Mouse (Mus musculus) 3T3-L1 (cell line): Measurements from ENCODE around the gene Snx32.
"Not testable (repeated sequence)": the region's sequence is repeated elsewhere in the genome, so short reads cannot be mapped to it uniquely, and the experiment has no call there.

Experiments
- DNase-seq: peaks from one replicate; pipeline ENCODE4 v3.0.0-alpha.2; 2015; ENCODE audit warnings: low read depth, low spot score

The Snx32 gene

GRCm38 (mm10) chr19:5512091-5513004 is 2.0 kb upstream of the Snx32 start:
- no peak for DNase-seq

GRCm38 (mm10) chr19:5511074-5511632 is 815 bp upstream of the Snx32 start:
- no peak for DNase-seq

GRCm38 (mm10) chr19:5503687-5504086 is 6.7 kb downstream of the Snx32 start, which contains the start of gene 1700020D05Rik:
Gene 1700020D05Rik, minus strand, starts transcription at chr19:5503787.
- DNase-seq: no peak

- DNase-seq: no peak
Measured at GRCm38 (mm10) chr19:5500330-5500875, 9.9 kb downstream of the Snx32 start.

- no peak for DNase-seq
Measured at GRCm38 (mm10) chr19:5496052-5496370, 14.3 kb downstream of the Snx32 start.

- DNase-seq: no peak
Measured at GRCm38 (mm10) chr19:5495353-5496051, 14.8 kb downstream of the Snx32 start.

- no peak for DNase-seq
Measured at GRCm38 (mm10) chr19:5494314-5494713, 16.0 kb downstream of the Snx32 start.

- not testable (repeated sequence) for DNase-seq
Measured at GRCm38 (mm10) chr19:5493301-5493721, 17.0 kb downstream of the Snx32 start.

- DNase-seq: no peak
Measured at GRCm38 (mm10) chr19:5492641-5493040, 17.7 kb downstream of the Snx32 start.

- DNase-seq: peak; percentile 95
Measured at GRCm38 (mm10) chr19:5490898-5491708, 19.2 kb downstream of the Snx32 start.

GRCm38 (mm10) chr19:5490313-5490897 is 19.9 kb downstream of the Snx32 start, which contains the start of gene Cfl1:
Gene Cfl1, plus strand, starts transcription at chr19:5490455.
- peak; percentile 98 for DNase-seq

GRCm38 (mm10) chr19:5489721-5490120 is 20.6 kb downstream of the Snx32 start:
- DNase-seq: not testable (repeated sequence)

- peak; percentile 99 for DNase-seq
Measured at GRCm38 (mm10) chr19:5488878-5489571, 21.3 kb downstream of the Snx32 start.

GRCm38 (mm10) chr19:5487768-5488550 is 22.4 kb downstream of the Snx32 start, which contains the start of gene Mus81:
Gene Mus81, minus strand, starts transcription at chr19:5488402.
- peak; percentile 99 for DNase-seq

GRCm38 (mm10) chr19:5486771-5487170 is 23.6 kb downstream of the Snx32 start:
- no peak for DNase-seq

GRCm38 (mm10) chr19:5486286-5486685 is 24.1 kb downstream of the Snx32 start:
- DNase-seq: no peak

- no peak for DNase-seq
Measured at GRCm38 (mm10) chr19:5485821-5486220, 24.5 kb downstream of the Snx32 start.

GRCm38 (mm10) chr19:5485371-5485770 is 25.0 kb downstream of the Snx32 start:
- DNase-seq: no peak

- DNase-seq: no peak
Measured at GRCm38 (mm10) chr19:5484496-5484895, 25.8 kb downstream of the Snx32 start.
